Mouse (Mus musculus): ENCODE measurements around the gene Cnn2.

Cnn2 gene

GRCm38 (mm10) chr10:79988506-79989271 lies at the start of gene Cnn2:
Cnn2 (plus strand) TSS chr10:79988584.
- in situ Hi-C loops (cut with MboI), result loop anchor here (5.0 kb wide), 1 partner anchor 34 kb away; no protein-coding TSS in a partner anchor

GRCm38 (mm10) chr10:79940749-79941148 lies 47.6 kb upstream of the Cnn2 start:
- in situ Hi-C loops (cut with MboI), result no loop called here

- in situ Hi-C loops (cut with MboI), result no loop called here
Observed at GRCm38 (mm10) chr10:79942988-79943387, 45.4 kb upstream of the Cnn2 start.

GRCm38 (mm10) chr10:79943471-79943901 lies 44.9 kb upstream of the Cnn2 start:
- in situ Hi-C loops (cut with MboI), result no loop called here

- in situ Hi-C loops (cut with MboI), result no loop called here
Observed at GRCm38 (mm10) chr10:79945507-79946234, 42.7 kb upstream of the Cnn2 start.

GRCm38 (mm10) chr10:79946752-79947322 lies 41.5 kb upstream of the Cnn2 start:
- in situ Hi-C loops (cut with MboI), result no loop called here

- in situ Hi-C loops (cut with MboI), result no loop called here
Observed at GRCm38 (mm10) chr10:79947502-79947901, 40.9 kb upstream of the Cnn2 start.

GRCm38 (mm10) chr10:79949873-79950272 lies 38.5 kb upstream of the Cnn2 start:
- in situ Hi-C loops (cut with MboI), result loop anchor here (10.0 kb wide), 2 partner anchors 65 to 115 kb away; partner anchors contain the start of gene Elane

- in situ Hi-C loops (cut with MboI), result loop anchor here (10.0 kb wide), 2 partner anchors 66 to 116 kb away; partner anchors contain the start of gene Elane
Observed at GRCm38 (mm10) chr10:79950661-79951060, 37.7 kb upstream of the Cnn2 start.

- in situ Hi-C loops (cut with MboI), result loop anchor here (10.0 kb wide), 2 partner anchors 69 to 119 kb away; partner anchors contain the start of gene Elane
Observed at GRCm38 (mm10) chr10:79953946-79954345, 34.4 kb upstream of the Cnn2 start.

GRCm38 (mm10) chr10:79955691-79956090 lies 32.7 kb upstream of the Cnn2 start:
- in situ Hi-C loops (cut with MboI), result loop anchor here (5.0 to 10.0 kb wide), 3 partner anchors 33 to 121 kb away; partner anchors contain the start of genes Elane and R3hdm4

- in situ Hi-C loops (cut with MboI), result loop anchor here (5.0 to 10.0 kb wide), 3 partner anchors 34 to 122 kb away; partner anchors contain the start of genes Elane and R3hdm4
Observed at GRCm38 (mm10) chr10:79956643-79957154, 31.7 kb upstream of the Cnn2 start.

- in situ Hi-C loops (cut with MboI), result loop anchor here (5.0 to 10.0 kb wide), 3 partner anchors 36 to 123 kb away; partner anchors contain the start of genes Elane and R3hdm4
Observed at GRCm38 (mm10) chr10:79958140-79958816, 30.1 kb upstream of the Cnn2 start.

- in situ Hi-C loops (cut with MboI), result loop anchor here (5.0 to 10.0 kb wide), 3 partner anchors 37 to 125 kb away; partner anchors contain the start of genes Elane and R3hdm4
Observed at GRCm38 (mm10) chr10:79959412-79959811, 29.0 kb upstream of the Cnn2 start.

- in situ Hi-C loops (cut with MboI), result loop anchor here (5.0 to 10.0 kb wide), 3 partner anchors 38 to 125 kb away; partner anchors contain the start of genes Elane and R3hdm4
Observed at GRCm38 (mm10) chr10:79959847-79960601, 28.4 kb upstream of the Cnn2 start, which contains the start of gene Wdr18. Wdr18 (plus strand) TSS chr10:79960152.

- in situ Hi-C loops (cut with MboI), result no loop called here
Observed at GRCm38 (mm10) chr10:79960671-79961294, 27.6 kb upstream of the Cnn2 start.

- in situ Hi-C loops (cut with MboI), result no loop called here
Observed at GRCm38 (mm10) chr10:79964727-79965126, 23.7 kb upstream of the Cnn2 start.

GRCm38 (mm10) chr10:79965325-79965724 lies 23.1 kb upstream of the Cnn2 start:
- in situ Hi-C loops (cut with MboI), result no loop called here

- in situ Hi-C loops (cut with MboI), result no loop called here
Observed at GRCm38 (mm10) chr10:79966886-79967400, 21.4 kb upstream of the Cnn2 start.

All from mature B cell (primary cell).